Comparison of ENCODE assay signal across 8 mouse cellular contexts in the genomic region with DNA sequence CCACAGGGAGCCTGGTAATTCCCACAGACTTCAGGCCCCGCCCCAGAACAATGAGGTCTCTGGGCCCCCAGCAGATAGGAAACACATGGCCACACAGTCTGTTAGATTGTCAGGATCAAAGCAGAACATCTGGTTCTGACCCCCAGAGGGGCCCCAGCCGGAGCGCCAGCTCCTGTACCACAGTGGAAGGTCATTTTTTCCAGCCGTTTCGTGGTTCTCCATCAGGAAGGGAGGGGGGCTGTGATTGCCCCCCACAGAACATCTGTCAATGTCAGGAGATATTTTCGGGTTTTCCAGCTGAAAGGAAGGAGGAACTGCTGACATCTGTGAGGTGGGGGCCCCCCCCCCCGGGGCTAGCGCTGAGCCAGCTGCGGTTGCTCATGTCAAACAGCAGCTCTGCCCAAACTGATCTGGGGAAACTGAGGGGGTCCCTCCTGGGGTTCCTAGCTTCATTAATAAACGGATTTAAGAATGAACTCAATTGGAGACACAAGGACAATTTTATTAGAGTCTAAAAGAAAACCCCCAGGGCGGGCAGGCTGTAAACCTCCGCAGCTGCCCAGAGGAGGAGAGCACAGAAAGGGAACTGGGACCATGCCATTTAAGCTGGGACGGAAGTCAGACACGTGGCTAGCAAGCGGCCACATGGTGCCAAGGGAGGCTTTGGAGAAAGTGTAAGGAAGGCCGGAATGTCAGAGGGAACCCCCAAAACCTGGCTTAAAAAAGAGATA. TPM values are rescaled to one million over a fixed set of nuclear protein-coding genes. Genes with fewer than 3 reads are reported as not detected.
DNase-seq lines count a peak whose midpoint lies in the region; ATAC-seq and TF ChIP-seq lines count a peak whose summit lies in the region.

No protein-coding gene starts in this region.

- no peak overlapping the region for H3K4me3 ChIP-seq in hindbrain, postnatal 0 days (ENCODE audit: low read length)
- no peak overlapping the region for H3K4me3 ChIP-seq in stomach, postnatal 0 days (ENCODE audit: low read depth, low read length)

- ATAC-seq in hindbrain, postnatal 0 days, result peak; percentile 40; the same call in 1 of the 2 replicates
- ATAC-seq in stomach, postnatal 0 days (ENCODE audit: low FRiP score, low TSS enrichment), result peak; percentile 48; the same call in 1 of the 2 replicates

- no peaks in the 10 kb centered on the region for H3K36me3 ChIP-seq in hindbrain, postnatal 0 days (ENCODE audit: insufficient read depth, low read length)
- no peaks in the 10 kb centered on the region for H3K36me3 ChIP-seq in stomach, postnatal 0 days (ENCODE audit: control insufficient read depth, insufficient read depth, low read length)

- H3K27me3 ChIP-seq in hindbrain, postnatal 0 days (ENCODE audit: insufficient read depth, low read length), result no peaks in the 10 kb centered on the region
- H3K27me3 ChIP-seq in stomach, postnatal 0 days (ENCODE audit: control insufficient read depth, insufficient read depth, low read length), result no peaks in the 10 kb centered on the region

- no peak overlapping the region for H3K9ac ChIP-seq in hindbrain, postnatal 0 days (replicated peaks; ENCODE audit: low read length)
- no peak overlapping the region for H3K9ac ChIP-seq in stomach, postnatal 0 days (ENCODE audit: low read length)

- 0 out of 2 replicates have a peak overlapping the region, but pooled peaks have one; percentile 16 for H3K4me2 ChIP-seq in hindbrain, postnatal 0 days (ENCODE audit: low read depth, low read length)
- H3K4me2 ChIP-seq in stomach, postnatal 0 days (replicated peaks; ENCODE audit: low read depth), result peak overlapping the region; percentile 40; the same call in 1 of the 2 replicates

- no peak for TF ChIP-seq EP300 in stomach, postnatal 0 days (optimal IDR thresholded peaks at IDR 0.05)

- 0 out of 2 replicates have a peak, but pooled peaks cover 4% of the 10 kb centered on the region for H3K4me1 ChIP-seq in hindbrain, postnatal 0 days (ENCODE audit: insufficient read depth, low read length)
- H3K4me1 ChIP-seq in stomach, postnatal 0 days (replicated peaks; ENCODE audit: control insufficient read depth, insufficient read depth), result no peaks in the 10 kb centered on the region

- no peaks in the 10 kb centered on the region for H3K9me3 ChIP-seq in hindbrain, postnatal 0 days (ENCODE audit: low read length)
- H3K9me3 ChIP-seq in stomach, postnatal 0 days (ENCODE audit: control insufficient read depth, low read length), result no peaks in the 10 kb centered on the region

- no peak for TF ChIP-seq CTCF in hindbrain, postnatal 0 days (IDR thresholded peaks at IDR 0.05; ENCODE audit: low read depth)
- TF ChIP-seq CTCF in stomach, postnatal 0 days (IDR thresholded peaks at IDR 0.05; ENCODE audit: low read depth), result 0 out of 2 replicates have a peak, but pooled peaks have one; percentile 2

- H3K27ac ChIP-seq in hindbrain, postnatal 0 days, result no peak overlapping the region
- H3K27ac ChIP-seq in stomach, postnatal 0 days (replicated peaks), result peak overlapping the region; percentile 46; the same call in 1 of the 2 replicates

- peak; percentile 57 to 74 for DNase-seq in spleen, postnatal 4 days (ENCODE audit: low spot score in 2 of 2)
- no peak for DNase-seq in spleen, postnatal 14 days (ENCODE audit: low spot score in 2 of 2)
- peak; percentile 61 for DNase-seq in gastrocnemius, postnatal 25 days
- peak; percentile 21 for DNase-seq in hindbrain, postnatal 0 days (ENCODE audit: low spot score)
- peak; percentile 62 for DNase-seq in lung, postnatal 36 days
- DNase-seq in stomach, postnatal 0 days (ENCODE audit: low spot score), result no peak
- DNase-seq in right cerebral cortex, postnatal 25 days, result no peak
- no peak for DNase-seq in retina, postnatal 1 day

- WGBS in hindbrain, postnatal 0 days, result 9% methylated on average over 16 of the region's 16 CpGs
- 10% methylated on average over 16 of the region's 16 CpGs for WGBS in stomach, postnatal 0 days

RNA-seq across cellular contexts. Expression of a gene that starts 16.0 kb away (rescaled TPM):
- 1 to 10 TPM; 8.4 to 9.8 TPM for total RNA-seq in gastrocnemius, postnatal 25 days (2021)
- 58.3 and 60.3 TPM in 2 replicates for total RNA-seq in hindbrain, postnatal 0 days (2014; rRNA removed)
- polyA plus RNA-seq in hindbrain, postnatal 0 days (2015; fragmentation: Nextera tagmentation; extraction: Ambion mirVana), result 15.8 and 16.2 TPM in 2 replicates
- 18.9 and 20.4 TPM in 2 replicates for polyA plus RNA-seq in stomach, postnatal 0 days (2015; fragmentation: Nextera tagmentation; extraction: Ambion mirVana)

RNA-seq across cellular contexts. Expression of a gene that starts 18.5 kb away (rescaled TPM):
- total RNA-seq in gastrocnemius, postnatal 25 days (2021), result 10 to 100 TPM; 36.2 to 51.3 TPM
- 79.2 and 79.4 TPM in 2 replicates for total RNA-seq in hindbrain, postnatal 0 days (2014; rRNA removed)
- 22.5 and 22.6 TPM in 2 replicates for polyA plus RNA-seq in hindbrain, postnatal 0 days (2015; fragmentation: Nextera tagmentation; extraction: Ambion mirVana)
- 11.3 and 12.7 TPM in 2 replicates for polyA plus RNA-seq in stomach, postnatal 0 days (2015; fragmentation: Nextera tagmentation; extraction: Ambion mirVana)

RNA-seq across cellular contexts. Expression of a gene that starts 58.1 kb away (rescaled TPM):
- not detected for total RNA-seq in gastrocnemius, postnatal 25 days (2021)
- total RNA-seq in hindbrain, postnatal 0 days (2014; rRNA removed), result 0.18 and 0.58 TPM in 2 replicates
- 0.11 and 0.16 TPM in 2 replicates for polyA plus RNA-seq in hindbrain, postnatal 0 days (2015; fragmentation: Nextera tagmentation; extraction: Ambion mirVana)
- polyA plus RNA-seq in stomach, postnatal 0 days (2015; fragmentation: Nextera tagmentation; extraction: Ambion mirVana), result not detected in 2 replicates

Comparison
In these comparisons a context has a peak if more than half of its experiments do, and no peak if none do; other contexts are left out.
1. DNase-seq: peak in spleen, postnatal 4 days (2 of 2), gastrocnemius, postnatal 25 days (single experiment), hindbrain, postnatal 0 days (single experiment) and lung, postnatal 36 days (single experiment); none in spleen, postnatal 14 days (0 of 2), stomach, postnatal 0 days (single experiment), right cerebral cortex, postnatal 25 days (single experiment) and retina, postnatal 1 day (single experiment).